Mouse (Mus musculus): Measurements from ENCODE around the gene Fbxl14.
"Not testable (repeated sequence)": the region's sequence is repeated elsewhere in the genome, so short reads cannot be mapped to it uniquely, and the experiment has no call there.

Fbxl14 gene

DNA sequence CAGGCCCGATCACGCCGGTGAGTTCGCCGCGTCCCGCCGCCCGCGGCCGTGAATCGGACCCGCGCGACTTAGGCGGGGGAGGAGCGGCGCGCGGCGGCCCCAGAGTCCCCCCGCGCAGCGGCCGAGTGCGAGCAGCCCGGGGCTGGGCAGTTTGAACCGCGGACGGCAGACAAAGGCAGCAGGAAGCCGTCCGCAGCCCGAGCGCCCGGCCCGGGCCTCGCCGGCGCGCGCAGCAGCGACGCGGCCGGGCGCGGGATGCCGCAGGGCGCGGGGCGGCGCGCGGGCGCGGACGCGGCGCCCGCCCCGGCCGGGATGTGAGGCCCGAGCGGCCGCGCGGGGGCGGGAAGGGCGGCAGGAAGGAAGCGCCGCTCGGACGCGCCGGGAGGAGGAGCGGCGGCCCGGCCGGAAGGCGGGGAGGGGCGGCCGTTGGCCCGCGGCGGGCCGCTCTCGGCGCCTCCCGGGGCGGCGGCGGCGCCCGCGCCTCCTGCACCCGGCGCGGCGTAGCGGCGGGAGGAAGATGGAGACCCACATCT lies at the start of gene Fbxl14:
Gene Fbxl14, plus strand, starts transcription at position 326 of the 533 bp plus-strand sequence.
- DNase-seq = peak in 1 of 2 experiments; percentile 66

DNA sequence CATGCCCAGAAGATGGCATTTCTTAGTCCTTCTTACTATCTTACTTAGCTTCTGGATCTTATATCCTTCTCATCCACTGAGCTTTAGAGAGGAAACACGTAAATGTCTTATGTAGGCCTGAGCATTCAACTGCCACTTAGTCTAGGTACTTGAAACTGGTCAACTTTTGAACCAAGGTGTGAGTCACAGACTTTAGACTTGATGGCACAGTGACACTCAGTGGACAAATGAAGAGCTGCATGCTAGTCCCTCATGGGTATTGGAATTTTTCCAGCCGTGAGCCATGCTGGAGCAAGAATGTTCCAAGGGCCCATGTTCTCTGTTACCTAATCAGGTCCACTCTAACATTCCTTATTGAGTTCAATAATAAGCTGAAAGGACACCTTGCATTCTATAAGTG lies 49.0 kb upstream of the Fbxl14 start:
- DNase-seq = peak; percentile 54 to 73

DNA sequence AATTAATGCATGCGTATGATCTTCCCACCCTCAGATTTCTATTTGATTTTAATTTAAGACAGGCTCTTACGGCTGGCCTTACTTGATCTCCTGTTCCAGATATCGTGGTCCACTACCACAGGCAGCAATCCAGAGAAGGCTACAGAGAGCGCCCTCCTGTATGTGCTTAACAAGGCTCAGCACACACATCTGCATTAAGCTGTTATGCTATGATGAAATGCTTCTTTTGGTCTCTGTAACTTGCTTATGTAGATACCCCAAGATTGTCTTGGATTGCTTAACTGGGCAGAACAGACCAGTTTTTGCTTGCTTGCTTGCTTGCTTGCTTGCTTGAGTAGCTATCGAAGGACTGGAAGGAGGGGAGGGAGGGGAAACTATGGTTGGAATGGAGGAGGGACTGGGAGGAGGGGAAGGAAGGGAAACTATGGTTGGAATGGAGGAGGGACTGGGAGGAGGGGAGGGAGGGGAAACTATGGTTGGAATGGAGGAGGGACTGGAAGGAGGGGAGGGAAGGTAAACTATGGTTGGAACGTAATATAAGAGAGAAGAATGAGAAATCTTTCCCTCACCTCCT lies 47.6 kb upstream of the Fbxl14 start:
- DNase-seq = no peak

DNA sequence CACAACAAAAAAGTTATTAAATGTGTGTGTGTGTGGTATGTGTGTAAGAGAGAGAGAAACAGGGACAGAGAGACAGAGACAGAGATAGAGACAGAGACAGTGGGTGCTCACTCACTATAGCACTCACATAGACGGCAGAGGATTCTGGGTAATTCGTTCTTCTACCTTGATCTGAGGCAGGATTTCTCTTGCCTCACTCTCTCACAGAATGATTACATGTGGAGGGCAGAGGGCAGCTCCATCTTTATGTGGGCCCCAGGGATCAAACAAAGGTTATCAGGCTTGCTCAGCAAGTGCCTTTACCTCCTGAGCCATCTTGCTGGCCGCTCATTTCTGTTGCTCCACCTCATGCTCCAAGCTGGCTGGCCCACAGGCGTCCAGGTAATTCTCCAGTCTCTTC lies 45.1 kb upstream of the Fbxl14 start:
- no peak for DNase-seq

DNA sequence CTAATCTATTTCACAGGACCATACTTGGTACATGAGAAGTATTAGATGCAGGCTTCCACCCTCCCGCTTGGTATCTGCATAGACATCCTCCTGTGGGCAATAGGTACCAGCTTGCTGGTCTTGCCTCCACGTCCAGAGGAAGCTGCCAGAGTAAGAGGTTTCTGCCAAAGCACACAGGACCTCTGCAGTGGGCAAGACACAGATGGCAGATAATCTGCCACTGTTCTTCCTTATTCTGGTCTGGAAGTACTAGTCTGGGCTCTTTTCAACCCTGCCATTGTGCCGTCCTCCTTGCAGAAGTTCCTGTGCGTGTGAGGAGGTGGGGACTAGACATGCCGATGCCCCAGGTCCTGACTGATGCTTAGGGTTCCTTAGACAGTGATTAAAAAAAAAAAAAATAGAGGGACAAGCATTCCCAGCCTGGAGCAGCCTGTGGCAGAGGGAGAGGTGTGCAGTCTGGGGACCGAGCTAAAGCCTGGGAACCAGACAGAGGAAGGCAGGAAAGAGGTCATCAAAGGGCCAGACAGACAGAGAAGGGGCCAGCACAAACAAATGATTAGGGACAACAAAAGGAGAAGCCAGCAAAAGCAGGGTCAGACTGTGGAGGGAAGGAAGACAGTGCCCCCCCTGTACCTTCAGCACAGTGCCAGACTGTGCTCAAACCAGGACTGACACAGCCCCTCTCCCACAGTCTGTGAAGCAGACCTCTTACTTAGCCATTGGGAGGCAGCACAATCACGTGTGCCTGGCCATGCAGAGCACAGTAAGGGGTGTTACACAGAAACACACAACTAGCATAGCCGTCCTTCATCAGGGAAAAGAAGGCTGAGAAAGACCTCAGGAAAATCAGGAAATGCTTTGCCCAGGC lies 41.3 kb upstream of the Fbxl14 start:
- DNase-seq = no peak

DNA sequence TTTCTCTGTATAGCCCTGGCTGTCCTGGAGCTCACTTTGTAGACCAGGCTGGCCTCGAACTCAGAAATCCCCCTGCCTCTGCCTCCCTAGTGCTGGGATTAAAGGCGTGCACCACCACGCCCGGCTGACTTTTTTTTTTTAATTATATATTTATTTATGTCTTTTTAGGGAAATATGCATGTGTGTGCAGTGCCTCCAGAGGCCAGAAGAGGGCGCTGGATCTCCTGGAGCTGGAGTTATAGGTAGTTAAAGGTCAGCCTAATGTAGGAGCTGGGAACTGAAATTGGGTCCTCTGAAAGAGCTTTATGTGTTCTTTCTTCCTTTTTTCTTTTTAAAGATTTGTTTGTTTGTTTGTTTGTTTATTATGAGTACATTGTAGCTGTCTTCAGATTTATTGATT lies 36.7 kb upstream of the Fbxl14 start:
- not testable (repeated sequence) for DNase-seq

DNA sequence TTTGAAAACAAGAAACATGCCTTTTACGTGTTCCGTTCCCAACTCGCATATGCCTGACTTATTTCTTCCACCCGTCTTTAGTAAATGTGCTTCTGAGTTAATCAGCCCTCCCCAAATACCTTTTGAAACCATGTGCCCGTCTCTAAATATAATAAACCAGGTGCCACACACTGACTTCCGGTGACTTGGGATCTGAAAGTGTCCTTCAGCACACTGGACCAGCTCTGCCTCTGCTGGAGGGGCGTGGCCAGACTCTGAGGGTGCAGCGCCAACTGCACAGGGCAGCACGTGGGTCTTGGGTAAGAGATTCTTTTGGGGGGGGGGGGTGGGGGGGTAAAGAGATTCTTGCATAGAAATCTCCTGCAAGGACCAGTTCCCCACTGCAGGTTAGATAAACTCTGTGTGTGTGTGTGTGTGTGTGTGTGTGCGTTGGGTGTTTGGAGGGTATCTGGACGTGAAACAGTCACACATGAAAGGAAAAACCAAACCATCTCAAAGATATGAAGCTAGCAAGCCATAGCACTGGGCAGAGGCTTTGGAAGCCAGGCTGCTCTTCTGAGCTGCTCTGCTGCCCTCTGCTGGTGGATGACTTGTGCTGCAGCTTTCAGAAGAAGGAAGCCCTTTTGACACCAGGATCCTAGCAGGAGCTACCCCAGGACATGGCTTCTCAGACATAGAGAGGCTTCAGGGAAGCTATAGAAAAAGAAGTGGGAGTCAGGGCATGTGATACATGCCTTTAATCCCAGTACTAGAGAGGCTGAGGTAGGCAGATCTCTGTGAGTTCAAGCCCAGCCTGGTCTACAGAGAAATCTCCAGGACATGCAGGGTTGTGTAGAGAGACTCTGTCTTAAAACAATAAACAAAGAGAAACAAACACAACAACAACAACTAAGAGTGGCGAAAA lies 35.5 kb upstream of the Fbxl14 start:
- peak; percentile 82 for DNase-seq

DNA sequence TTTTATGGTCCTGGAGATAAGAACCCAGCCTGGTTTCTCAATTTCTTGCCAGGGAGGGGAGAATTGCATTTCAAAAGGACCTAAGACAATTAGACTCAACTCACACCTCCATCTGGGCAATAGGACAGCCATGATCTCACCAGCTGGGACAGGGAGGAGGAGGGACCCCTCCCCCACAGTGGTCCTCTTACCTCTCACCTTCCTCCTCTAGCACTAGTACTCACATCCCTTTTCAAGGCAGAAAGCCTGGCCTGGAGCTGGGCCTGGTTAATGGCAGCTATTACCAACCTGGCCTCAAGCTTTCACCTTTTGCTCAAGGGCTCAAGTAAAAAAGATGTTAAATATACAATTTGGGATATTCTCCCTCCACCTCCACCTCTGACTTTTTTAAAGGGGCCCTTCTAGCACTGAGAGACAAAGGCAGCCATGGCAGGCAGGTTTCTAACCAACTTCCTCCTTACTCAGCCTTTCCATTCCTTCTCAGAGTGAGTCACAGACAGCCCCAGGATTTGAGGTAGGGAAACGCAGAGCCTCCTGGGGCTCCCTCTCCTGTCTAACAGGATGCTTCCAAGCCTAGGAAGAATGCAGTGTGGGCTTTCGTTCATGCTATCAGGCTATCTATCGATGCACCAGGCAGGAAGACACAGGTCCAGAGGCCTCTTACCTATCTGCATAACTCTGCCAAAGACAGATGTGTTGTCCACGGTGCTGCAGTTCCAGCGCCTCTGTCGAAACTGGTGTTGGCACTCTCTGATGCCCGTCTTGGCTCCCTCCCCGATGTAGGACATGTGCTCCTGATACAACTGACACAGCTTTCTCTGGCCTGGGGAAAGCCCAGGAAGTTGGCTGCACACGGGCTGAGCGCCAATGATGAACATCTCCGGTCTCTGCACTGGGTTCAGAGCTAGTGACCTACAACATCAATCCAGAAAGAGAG lies 33.5 kb upstream of the Fbxl14 start:
- no peak for DNase-seq

DNA sequence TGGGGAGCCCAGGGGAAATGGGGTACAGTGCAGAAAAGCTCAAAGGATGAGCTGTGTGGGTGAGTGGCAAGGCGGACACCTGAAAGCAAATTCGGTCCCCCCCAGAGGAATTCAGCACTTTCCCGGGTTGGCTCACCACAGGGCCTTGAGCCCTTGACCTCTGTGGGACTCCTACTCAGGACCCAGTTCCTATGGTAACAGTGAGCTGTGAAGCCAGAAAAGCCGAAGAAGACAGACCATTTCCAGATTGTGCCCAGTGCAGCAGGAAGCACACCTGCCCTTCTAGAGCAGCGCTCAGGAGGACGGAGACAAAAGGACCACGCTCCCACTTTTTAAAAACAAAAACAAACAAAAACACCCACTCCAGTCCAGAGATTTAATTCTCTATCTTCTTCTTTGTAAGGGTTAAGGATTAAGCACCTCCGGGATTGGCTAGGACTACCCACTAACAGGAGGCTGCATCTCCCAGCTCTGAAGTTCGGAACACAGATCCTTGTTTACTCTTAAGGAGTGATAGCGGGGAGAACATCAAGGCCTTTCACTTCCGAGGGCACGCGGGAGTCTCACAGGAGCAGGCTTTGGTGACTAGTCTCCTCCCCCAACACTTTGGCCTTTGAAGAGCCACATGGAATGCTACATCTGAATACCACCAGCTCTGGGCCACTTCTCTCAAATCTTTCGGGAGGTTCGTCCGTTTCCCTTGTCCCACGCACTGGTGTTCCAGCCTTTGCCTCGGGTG lies 31.0 kb upstream of the Fbxl14 start:
- DNase-seq = no peak

DNA sequence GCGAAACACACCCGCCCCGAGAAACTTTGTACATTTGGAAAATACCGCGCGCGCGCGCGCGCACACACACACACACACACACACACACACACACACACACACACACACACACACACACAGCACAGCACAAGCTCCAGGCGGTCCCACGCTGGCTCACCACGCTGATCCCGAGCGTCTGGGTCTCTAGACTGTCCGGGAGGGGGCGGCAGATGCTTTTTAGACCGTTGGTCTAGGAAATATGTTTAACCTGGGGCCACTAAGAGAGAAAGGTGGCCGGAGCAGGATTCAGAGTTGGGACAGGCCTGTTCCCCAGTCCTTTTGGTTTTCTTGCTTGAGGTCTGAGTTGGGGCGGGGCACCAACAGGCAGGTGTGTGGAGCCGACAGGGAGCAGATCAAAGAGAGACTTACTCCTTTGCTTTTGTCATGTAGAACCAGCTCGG lies 30.4 kb upstream of the Fbxl14 start:
- DNase-seq = peak; percentile 28 to 43

DNA sequence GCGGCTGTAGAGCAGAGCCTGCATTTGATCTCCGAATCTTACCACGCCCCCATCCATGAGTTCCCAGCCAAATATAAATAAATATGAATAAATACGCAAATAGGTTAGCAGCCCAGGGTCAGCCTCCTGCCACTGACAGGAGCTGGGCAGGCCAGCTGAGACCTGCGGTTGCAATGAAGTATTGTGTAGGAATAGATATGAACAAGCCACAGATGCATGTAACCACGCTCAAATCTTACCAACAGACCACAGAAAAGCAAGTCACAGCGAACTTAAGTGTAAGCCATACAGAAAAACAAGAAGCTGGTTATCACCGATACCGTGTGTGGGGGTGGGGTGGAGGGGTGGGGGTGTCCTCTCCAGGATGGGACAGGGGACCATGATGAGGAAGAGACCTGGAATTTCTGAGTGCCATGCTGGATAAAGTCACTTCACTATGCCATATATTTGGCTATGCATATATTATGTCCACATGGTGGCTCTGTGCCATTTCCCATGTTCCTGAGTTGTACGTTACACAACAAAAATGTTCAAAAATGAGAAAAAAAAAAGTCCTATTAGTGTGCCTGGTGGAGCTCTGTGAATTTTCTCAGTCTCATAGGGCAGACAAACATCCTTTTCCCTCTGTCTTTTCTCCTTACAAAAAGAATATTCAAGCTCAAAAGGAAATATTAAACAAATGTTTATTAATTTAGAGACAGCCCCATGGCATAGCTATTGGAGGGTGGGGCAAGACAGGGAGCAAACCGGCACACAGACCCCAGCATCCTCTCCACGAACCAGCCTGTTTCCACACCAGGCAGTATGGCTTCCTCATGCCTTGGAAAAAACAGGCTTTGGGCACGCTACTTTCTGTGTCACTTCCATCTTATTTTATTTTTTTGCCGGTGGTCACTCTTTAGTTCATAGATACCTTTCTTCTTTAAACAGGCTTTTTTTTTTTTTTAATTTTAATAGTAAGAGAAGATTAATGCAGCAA lies 28.2 kb upstream of the Fbxl14 start:
- DNase-seq = no peak

DNA sequence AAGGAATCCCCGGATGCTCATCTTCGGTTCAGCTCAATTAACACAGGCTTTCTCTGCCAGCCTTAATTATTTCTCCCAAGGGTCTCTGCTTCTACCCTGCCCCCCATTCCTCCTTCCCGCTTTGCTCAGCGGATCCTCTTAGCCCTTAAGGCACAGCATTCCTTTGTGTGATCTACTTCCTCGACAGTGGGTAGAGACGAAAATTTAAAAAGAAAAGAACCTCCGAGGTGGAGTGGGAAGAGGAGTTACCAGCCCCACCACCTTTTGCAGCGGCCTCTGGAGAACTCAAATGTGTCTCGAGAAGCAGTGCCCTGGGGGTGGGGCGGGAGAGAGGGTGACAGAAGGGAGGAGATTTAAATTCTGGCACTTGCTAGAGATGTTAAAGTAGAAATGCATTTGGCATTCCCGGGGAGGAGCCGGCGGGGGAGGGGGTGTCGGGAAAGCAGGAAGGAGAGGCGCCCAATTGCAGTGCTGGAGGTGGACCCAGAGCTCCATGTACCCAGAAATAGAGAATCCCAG lies 27.4 kb upstream of the Fbxl14 start:
- DNase-seq = peak; percentile 32 to 58

DNA sequence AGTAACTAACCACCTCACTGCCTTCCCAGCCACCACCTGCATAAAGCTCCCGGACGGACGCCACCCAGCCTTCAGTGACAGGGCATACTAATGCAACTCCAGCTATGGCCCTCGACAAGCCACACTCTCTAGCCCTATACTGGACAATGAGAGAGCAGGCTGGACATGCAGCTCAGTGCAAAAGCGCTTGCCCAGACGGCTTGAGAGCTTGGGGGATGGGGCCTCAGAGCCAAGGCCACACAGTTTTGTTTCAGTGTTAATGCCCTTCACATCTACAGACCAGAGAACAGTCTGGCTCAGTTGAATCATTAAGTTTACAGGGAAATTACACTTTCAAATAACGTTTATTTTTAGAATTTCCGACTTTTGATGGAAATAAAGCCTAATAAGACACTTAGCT lies 21.3 kb upstream of the Fbxl14 start:
- DNase-seq = no peak

DNA sequence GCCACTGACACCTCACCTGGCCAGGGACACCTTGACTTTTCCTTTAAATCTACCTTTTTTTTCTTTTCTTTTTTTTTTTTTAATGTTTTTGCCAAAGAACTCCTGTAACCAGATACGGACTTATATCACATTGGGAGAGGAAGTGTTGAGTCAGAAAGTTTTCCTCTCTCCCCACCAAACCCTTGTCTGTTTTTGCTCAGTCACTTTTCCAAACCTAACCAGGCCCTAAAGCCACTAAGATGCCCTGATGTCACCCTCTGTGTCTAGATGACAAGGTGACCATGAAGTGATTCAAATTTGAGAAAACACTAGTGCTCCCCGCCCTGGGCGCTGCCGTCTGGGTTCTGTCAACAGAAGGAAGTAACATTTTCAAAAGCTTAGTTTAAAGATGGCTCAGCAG lies 20.4 kb upstream of the Fbxl14 start:
- DNase-seq = no peak

DNA sequence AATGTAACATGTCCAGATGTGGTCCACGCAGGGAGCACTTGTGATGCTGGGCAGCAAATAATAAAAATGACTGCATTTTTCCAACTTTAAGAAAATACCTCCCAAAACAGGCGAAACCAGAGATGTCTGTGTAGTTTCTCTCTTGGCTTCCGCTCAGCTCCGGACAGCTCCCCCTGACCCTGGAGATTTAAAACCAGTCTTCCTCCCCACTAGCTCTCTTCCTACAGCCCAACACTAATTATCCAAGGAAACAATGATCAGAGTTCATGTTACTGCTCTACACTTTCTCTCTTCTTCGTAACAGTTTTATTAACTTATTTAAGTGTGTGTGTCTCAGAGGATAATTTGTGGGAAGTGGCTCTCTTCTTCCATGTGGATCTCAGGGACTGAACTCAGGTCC lies 19.1 kb upstream of the Fbxl14 start:
- no peak for DNase-seq

DNA sequence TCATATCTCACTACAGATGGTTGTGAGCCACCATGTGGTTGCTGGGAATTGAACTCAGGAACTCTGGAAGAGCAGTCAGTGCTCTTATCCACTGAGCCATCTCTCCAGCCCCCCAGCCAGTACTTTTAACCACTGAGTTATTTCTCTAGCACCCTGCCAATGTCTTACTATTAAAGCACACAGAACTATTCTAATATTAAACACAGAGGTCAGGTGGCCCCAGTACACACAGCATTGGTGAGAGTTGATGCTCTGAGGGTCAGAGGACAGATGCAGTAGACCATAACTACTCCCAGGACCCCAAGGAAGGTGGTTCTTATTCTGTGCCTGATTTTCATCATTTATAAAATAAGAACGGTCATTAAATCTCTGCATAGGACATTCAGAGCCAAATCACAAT lies 13.3 kb upstream of the Fbxl14 start:
- no peak for DNase-seq

DNA sequence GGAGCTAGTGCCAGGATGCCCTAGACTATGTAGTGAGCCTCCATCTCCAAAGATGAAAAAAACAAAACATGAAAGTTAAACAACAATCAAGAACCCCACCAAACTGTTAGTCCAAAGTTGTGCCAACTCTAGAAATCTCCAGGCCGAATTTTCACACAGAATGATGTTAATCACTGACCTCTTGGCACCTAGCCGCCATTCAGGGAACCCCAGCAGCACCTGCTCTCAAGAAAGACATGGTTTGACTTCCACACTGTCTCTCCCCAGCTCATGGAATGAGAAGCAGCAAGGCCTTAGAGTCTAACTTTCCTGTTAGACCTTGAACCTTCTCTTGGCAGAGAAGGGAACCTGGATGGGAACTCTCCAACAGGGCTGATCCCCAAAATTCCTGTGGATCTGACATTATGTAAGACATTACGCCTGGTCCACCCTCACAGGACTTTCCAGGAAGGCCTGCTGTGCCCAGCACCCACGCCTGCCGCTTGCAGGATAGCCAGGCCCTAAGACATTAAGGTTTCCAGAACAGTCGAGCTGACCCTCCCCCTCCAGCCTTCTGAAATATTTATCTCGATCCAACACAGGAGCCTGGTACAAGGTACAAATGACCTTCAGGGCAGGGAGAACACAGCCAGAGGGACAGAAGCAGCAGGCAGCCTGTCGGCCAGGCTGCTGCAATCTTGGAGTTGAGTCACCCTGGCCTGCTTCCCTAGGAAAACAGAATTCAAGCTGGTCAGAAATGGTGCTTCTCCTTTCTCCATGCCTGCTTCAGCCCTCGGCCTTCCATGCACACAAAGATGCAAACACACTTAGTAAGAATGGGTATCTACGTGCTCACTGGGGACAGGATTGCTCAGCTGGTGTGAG lies 12.3 kb upstream of the Fbxl14 start:
- DNase-seq = peak; percentile 37 to 49

DNA sequence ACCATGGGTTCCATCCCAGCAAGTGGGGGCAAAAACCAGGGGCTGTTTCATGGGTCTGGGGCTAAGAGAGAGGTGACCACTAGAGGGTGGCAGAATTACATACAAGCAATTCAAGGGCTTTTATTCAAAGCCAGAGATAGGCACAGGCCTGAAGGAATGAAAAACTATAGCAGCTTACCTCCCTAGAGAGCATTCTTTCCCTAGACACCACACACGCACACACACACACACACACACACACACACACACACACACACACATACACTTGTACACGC lies 11.7 kb upstream of the Fbxl14 start:
- DNase-seq = no peak

DNA sequence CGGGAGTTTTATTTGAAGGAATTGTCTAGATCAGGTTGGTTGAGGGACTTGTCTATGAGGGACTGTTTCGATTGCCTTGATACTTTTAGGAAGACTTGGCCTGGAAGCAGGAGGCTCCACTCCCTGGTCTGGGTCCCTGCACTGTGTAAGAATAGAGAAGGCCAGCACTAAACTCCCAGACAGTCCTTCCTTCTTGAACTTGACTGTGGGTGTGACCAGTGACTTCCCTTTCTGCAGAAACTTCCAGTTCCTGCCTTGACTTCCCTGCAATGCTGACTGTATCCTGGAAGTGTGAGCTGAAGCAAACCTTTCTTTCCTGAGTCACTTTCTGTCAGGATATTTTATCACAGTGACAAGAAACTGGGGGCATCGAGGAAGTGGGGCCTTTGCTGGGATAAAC lies 8.7 kb upstream of the Fbxl14 start:
- no peak for DNase-seq

All from cerebellum, postnatal 36 days (tissue).